ENCODE assay signal across 20 mouse cellular contexts in genomic region chr6:113226705-113227104, GRCm38 (mm10). TPM values are rescaled to one million over a fixed set of nuclear protein-coding genes. Genes with fewer than 3 reads are reported as not detected.
DNase-seq lines count a peak whose midpoint lies in the region; ATAC-seq and TF ChIP-seq lines count a peak whose summit lies in the region.
"Had no signal": no experiment of that assay in that cellular context is flagged by ENCODE, and none has a peak within 500 bp of the region (broad histone marks: within the 10 kb centered on the region; RNA-seq: fewer than 3 reads in every experiment).

No protein-coding gene starts in this region.

- no peaks in the 10 kb centered on the region for H3K4me1 ChIP-seq in lung, adult 2 months (ENCODE audit: control insufficient read depth, insufficient read depth, low read length)
- H3K4me1 ChIP-seq: embryonic facial prominence, embryonic 15.5 days; forebrain, embryonic 10.5 days; heart, embryonic 12.5 days; hindbrain, embryonic 10.5 days had no signal

- TF ChIP-seq CTCF in lung, adult 2 months (IDR thresholded peaks at IDR 0.05; ENCODE audit: insufficient read depth, low read length) = no peak

- TF ChIP-seq POLR2A in lung, adult 2 months (IDR thresholded peaks at IDR 0.05; ENCODE audit: borderline replicate concordance, extremely low read depth, low read depth, low read length) = no peak

- H3K4me3 ChIP-seq in lung, adult 2 months (replicated peaks; ENCODE audit: extremely low read depth, low read depth, low read length) = no peak overlapping the region
- H3K4me3 ChIP-seq: embryonic facial prominence, embryonic 15.5 days; erythroblast, embryonic 14.5 days; forebrain, embryonic 10.5 days; heart, embryonic 12.5 days; hindbrain, embryonic 10.5 days had no signal

- peak; percentile 23 to 35 for DNase-seq in spleen, postnatal 36 days (ENCODE audit: low spot score in 2 of 2)
- DNase-seq in spleen, postnatal 14 days (ENCODE audit: low spot score in 2 of 2) = no peak
- no peak for DNase-seq in gastrocnemius, postnatal 25 days
- no peak for DNase-seq in lung, adult 2 months
- DNase-seq: adrenal gland, postnatal 25 days; cerebellum, adult 18-20 months; cerebellum, adult 9-11 months; cerebellum, postnatal 36 days; gastrocnemius, postnatal 10 days had no signal

- ATAC-seq in granulocyte monocyte progenitor cell, adult 5-6 weeks (replicated peaks; ENCODE audit: poor library complexity, severe bottlenecking) = peak; percentile 73
- peak; percentile 49; the same call in 1 of the 2 replicates for ATAC-seq in neutrophil, adult 5-6 weeks (ENCODE audit: extremely low read depth, insufficient number of reproducible peaks, low FRiP score, poor library complexity, severe bottlenecking)
- ATAC-seq: CD4-positive, CD25-positive, alpha-beta regulatory T cell, adult 4 months; forebrain, embryonic 16.5 days had no signal

RNA-seq across cellular contexts. Expression of gene Mtmr14, which starts 10.9 kb away (rescaled TPM):
- total RNA-seq in granulocyte monocyte progenitor cell, adult 5-6 weeks (2014; fragmentation: Nextera tagmentation) = 32.4 and 37.6 TPM in 2 replicates
- 31.0 and 40.9 TPM in 2 replicates for total RNA-seq in granulocyte monocyte progenitor cell, adult 5-6 weeks (2017)
- total RNA-seq in neutrophil, adult 5-6 weeks (2017) = 53.1 and 63.1 TPM in 2 replicates
- total RNA-seq in gastrocnemius, postnatal 25 days (2021) = 10 to 100 TPM; 13.2 to 14.5 TPM
- 43.5 and 45.5 TPM in 2 replicates for polyA plus RNA-seq in lung, adult 2 months (2012; rRNA removed)

RNA-seq across cellular contexts. Expression of gene Lhfpl4, which starts 31.5 kb away (rescaled TPM):
- not detected in 2 replicates for total RNA-seq in granulocyte monocyte progenitor cell, adult 5-6 weeks (2014; fragmentation: Nextera tagmentation)
- not detected in 2 replicates for total RNA-seq in granulocyte monocyte progenitor cell, adult 5-6 weeks (2017)
- 0.37 TPM in 1 of 2 replicates, not detected in the other for total RNA-seq in neutrophil, adult 5-6 weeks (2017)
- under 1 TPM; 0.38 to 0.54 TPM for total RNA-seq in gastrocnemius, postnatal 25 days (2021)
- 0.92 and 0.93 TPM in 2 replicates for polyA plus RNA-seq in lung, adult 2 months (2012; rRNA removed)

RNA-seq across cellular contexts. Expression of gene Cpne9, which starts 55.4 kb away (rescaled TPM):
- 0.19 TPM in 1 of 2 replicates, not detected in the other for total RNA-seq in granulocyte monocyte progenitor cell, adult 5-6 weeks (2014; fragmentation: Nextera tagmentation)
- 0.39 TPM in 1 of 2 replicates, not detected in the other for total RNA-seq in granulocyte monocyte progenitor cell, adult 5-6 weeks (2017)
- total RNA-seq in neutrophil, adult 5-6 weeks (2017) = 1.2 and 1.6 TPM in 2 replicates
- not detected for total RNA-seq in gastrocnemius, postnatal 25 days (2021)
- 0.06 TPM in 1 of 2 replicates, not detected in the other for polyA plus RNA-seq in lung, adult 2 months (2012; rRNA removed)
- total RNA-seq: heart, postnatal 25 days had no signal
- polyA plus RNA-seq: gonadal fat pad, adult 2 months had no signal

Comparison
In these comparisons a context has a peak if more than half of its experiments do, and no peak if none do; other contexts are left out.
1. DNase-seq: peak in spleen, postnatal 36 days (2 of 2); none in spleen, postnatal 14 days (0 of 2), gastrocnemius, postnatal 25 days (single experiment) and lung, adult 2 months (single experiment).